Mouse (Mus musculus): ENCODE measurements around the gene 9030025P20Rik.
"Not testable (repeated sequence)": the region's sequence is repeated elsewhere in the genome, so short reads cannot be mapped to it uniquely, and the experiment has no call there.

DNA sequence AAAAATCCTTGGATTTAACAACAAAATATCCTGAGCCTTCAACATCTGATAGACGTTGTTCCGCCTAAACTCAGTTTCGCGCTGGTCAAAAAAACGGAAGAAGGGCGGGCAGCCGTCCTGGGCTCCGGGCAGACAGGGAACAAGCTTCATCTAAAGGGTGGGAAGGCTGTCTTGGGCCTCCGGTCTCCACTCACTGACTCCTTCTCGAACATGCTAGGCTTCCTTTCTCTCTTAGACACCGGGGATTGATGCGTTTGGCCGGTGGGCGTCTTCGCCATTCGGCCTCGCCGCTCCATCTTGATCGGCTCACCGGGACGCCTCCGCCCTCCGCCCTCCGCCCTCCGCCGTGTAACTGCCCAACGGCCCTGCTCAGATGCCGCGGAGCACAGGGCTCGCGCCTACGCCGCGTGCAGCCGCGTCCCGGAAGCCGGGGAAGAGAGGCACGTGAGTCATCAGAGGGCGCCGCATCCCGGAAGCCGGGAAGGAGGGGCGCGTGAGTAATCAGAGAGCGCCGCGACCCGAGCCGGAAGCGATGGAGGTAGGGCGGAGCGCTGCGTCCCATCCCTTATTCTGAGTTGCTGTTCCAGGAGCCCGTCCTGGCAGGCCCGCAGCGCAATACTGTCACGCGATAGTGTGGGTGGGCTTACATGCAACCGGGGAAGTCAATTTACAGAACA lies at the start of gene 9030025P20Rik, which contains the start of gene Gm3417:
- TF ChIP-seq EP300, CTCF (IDR thresholded peaks at IDR 0.05; ENCODE audit: low read depth): not testable (repeated sequence)

Data from liver, embryonic 14.5 days (tissue).